Mouse (Mus musculus): Measurements from ENCODE around the gene Gm20388. TPM values are rescaled to one million over a fixed set of nuclear protein-coding genes. Genes with fewer than 3 reads are reported as not detected.

Gm20388 gene
- total RNA-seq, 2 experiments from 2014 or later: 1.9 to 2.0 TPM

GRCm38 (mm10) chr8:120120951-120121350 lies 210.3 kb downstream of the Gm20388 start:
- peak; percentile 54 for DNase-seq

- DNase-seq: no peak
These were observed 213.6 kb downstream of the Gm20388 start for GRCm38 (mm10) chr8:120124261-120124660.

GRCm38 (mm10) chr8:120124836-120125389 lies 214.3 kb downstream of the Gm20388 start:
- DNase-seq: no peak

- peak; percentile 51 for DNase-seq
These were observed 215.9 kb downstream of the Gm20388 start for GRCm38 (mm10) chr8:120126357-120127161.

GRCm38 (mm10) chr8:120129547-120129946 lies 218.9 kb downstream of the Gm20388 start:
- DNase-seq: no peak

- DNase-seq: no peak
These were observed 220.5 kb downstream of the Gm20388 start for GRCm38 (mm10) chr8:120131158-120131557.

- DNase-seq: no peak
These were observed 222.5 kb downstream of the Gm20388 start for GRCm38 (mm10) chr8:120133169-120133568.

- DNase-seq: no peak
These were observed 225.0 kb downstream of the Gm20388 start for GRCm38 (mm10) chr8:120135687-120136086.

GRCm38 (mm10) chr8:120136618-120137017 lies 226.0 kb downstream of the Gm20388 start:
- DNase-seq: no peak

GRCm38 (mm10) chr8:120138958-120139357 lies 228.3 kb downstream of the Gm20388 start:
- DNase-seq: no peak

GRCm38 (mm10) chr8:120140769-120141168 lies 230.1 kb downstream of the Gm20388 start:
- DNase-seq: no peak

- DNase-seq: peak; percentile 62
These were observed 233.4 kb downstream of the Gm20388 start for GRCm38 (mm10) chr8:120143911-120144651.

GRCm38 (mm10) chr8:120144652-120145301 lies 234.1 kb downstream of the Gm20388 start:
- DNase-seq: no peak

- no peak for DNase-seq
These were observed 235.4 kb downstream of the Gm20388 start for GRCm38 (mm10) chr8:120146051-120146450.

- no peak for DNase-seq
These were observed 239.4 kb downstream of the Gm20388 start for GRCm38 (mm10) chr8:120150028-120150427.

- DNase-seq: no peak
These were observed 240.5 kb downstream of the Gm20388 start for GRCm38 (mm10) chr8:120151151-120151550.

GRCm38 (mm10) chr8:120152636-120153035 lies 242.0 kb downstream of the Gm20388 start:
- DNase-seq: no peak

- no peak for DNase-seq
These were observed 249.7 kb downstream of the Gm20388 start for GRCm38 (mm10) chr8:120160366-120160765.

- no peak for DNase-seq
These were observed 251.2 kb downstream of the Gm20388 start for GRCm38 (mm10) chr8:120161658-120162403.

GRCm38 (mm10) chr8:120162404-120162752 lies 251.7 kb downstream of the Gm20388 start:
- no peak for DNase-seq

GRCm38 (mm10) chr8:120163376-120163775 lies 252.7 kb downstream of the Gm20388 start:
- DNase-seq: no peak

- DNase-seq: no peak
These were observed 253.4 kb downstream of the Gm20388 start for GRCm38 (mm10) chr8:120164026-120164425.
